Mouse (Mus musculus) spleen, adult 12 weeks (tissue): ENCODE data around the gene H1foo.
A peak's percentile ranks its signal among the peaks of the same experiment; 100 is the strongest.

ENCODE experiments used
- DNase-seq: peaks from one replicate; pipeline ENCODE4 v3.0.0; 2022; ENCODE audit warnings: low spot score

H1foo gene

DNA sequence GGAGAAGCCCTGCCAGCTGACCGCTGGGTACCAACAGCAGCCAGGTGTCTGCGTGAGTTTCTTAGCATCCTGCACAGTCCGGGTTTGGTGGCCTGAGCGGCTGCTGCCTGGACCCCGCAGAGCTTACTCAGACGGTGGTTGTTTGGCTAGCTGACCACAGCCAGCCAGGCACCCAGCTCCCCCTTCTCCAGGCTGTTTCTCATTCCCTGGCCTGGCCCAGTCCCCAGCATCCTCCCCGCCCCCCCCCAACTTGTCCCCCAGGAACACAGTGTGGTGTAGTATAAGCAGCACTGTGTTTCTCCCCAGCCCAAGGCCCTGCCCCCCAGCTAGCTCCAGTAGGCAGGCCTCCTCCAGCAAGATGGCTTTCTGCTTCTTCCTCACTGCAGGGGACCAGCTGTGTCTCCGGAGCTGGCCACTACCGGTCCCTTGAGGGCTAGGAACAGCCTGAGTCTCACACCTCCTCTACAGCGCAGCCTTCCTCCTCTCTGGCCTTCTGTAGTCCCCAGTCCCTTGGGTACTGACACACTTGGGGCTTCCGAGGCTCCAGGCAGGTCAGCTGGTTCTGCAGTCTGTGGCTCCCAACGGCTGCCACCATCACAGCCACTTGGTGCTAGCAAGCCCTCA lies 41.8 kb downstream of the H1foo start:
- DNase-seq = no peak

GRCm38 (mm10) chr6:115987096-115987747 lies 42.5 kb downstream of the H1foo start:
- DNase-seq = no peak

DNA sequence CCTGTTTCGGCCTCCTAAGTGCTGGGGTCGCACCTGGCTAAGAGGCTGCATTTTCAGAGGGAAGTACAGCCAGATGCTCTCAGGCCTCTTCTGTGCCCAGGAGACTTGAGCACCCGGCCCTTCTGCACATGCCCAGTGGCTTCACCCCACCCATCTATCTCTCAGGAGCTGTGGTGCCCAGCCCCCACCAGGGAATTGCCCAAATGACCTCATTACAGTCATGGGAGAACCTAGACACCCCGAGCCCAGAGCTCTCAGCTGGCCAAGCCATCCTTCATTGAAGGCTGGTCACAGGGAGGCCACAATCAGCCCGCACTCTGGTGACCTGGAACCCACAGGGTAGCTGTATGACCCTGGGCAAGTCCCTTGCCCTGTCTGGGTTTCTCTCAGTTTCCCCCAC lies 44.3 kb downstream of the H1foo start:
- DNase-seq = no peak

GRCm38 (mm10) chr6:115989607-115990006 lies 44.9 kb downstream of the H1foo start:
- DNase-seq = no peak

- no peak for DNase-seq
Measured at GRCm38 (mm10) chr6:115990056-115990455, 45.3 kb downstream of the H1foo start.

DNA sequence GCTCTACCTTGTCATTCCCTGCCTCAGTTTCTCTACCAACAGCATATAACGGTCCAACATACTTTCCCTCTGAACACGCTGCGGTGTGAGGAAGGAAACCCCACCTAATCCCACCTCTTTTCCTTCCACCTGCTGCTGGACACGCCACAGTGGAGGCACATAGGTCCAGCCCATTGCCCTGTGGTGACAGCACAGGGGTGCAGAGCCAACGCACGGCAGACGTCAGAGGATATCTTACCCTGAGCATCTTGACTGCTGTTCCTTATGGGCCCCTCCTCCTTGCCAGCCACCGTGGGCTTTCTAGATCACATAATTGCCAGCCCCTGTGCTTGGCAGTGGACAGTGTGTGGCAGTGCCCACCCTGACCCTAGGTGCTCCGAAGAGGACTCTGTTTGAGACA lies 45.7 kb downstream of the H1foo start:
- DNase-seq = no peak

- no peak for DNase-seq
Measured at GRCm38 (mm10) chr6:115991108-115991880, 46.6 kb downstream of the H1foo start.

DNA sequence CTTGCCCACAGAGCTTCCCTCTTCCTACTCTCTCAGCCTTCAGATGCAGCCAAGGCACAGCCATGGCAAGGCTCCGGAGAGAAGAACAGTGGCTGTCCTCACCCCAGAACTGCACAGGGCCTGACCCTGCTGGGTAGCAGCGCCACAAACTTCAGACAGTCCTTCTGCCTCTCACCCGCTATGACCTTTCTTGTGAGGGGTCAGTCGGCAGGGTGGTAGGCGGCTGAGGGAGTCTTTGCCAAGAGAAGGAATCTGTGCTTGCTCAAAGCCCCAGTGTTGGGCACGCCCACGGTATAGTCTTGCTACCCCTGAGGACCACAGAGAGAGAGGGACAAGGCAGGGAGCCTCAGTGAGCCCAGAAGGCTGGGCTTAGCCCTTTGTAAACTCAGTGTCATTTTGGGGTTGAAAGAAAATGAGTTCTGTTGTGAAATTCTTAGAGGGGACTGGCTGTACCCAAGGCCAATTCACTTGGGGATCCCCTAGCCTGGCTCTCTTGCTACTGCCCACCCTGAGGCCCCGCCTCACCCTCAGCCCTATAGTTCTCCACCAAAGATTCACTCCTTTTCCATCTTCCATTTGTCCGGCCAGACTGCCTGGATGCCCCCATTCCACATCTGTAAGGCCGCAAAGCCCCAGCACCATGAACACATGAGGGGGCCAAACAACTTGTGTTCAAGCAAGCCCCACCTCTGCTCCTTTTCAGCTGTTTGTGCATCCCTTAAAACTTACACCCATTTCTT lies 47.3 kb downstream of the H1foo start:
- no peak for DNase-seq

GRCm38 (mm10) chr6:115992981-115993380 lies 48.2 kb downstream of the H1foo start:
- no peak for DNase-seq

DNA sequence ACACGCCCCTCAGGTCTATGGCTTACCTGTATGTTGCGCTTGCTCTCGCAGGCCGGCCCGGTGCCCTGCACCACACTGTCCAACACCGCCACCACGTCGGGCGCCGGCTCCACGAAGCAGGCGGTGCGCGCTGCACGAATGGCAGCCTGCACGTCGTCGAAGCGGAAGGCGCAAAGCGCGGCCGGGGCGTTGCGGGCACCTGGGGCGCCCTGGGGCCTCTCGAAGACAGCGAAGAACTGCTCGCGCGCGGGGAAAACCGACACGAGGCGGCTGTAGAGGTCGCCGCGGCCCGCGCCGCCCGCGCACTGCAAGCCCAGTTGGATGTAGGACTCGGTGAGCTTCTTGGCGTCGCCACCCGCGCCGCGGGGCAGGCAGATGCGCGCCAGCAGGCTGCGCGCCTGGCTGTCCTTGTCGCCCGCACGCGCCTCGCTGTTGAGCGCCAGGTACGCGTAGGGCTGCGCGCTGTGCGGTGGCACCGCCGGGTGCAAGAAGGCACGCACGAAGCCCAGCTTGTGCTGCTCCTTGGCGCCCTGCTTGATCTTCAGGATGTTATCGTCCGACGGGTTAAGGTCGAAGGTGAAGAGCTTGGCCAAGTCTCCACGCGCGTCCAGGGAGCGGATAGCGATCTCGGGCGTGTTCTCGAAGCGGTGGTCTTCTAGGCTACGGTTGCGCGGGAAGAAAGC lies 48.9 kb downstream of the H1foo start:
- DNase-seq = no peak

DNA sequence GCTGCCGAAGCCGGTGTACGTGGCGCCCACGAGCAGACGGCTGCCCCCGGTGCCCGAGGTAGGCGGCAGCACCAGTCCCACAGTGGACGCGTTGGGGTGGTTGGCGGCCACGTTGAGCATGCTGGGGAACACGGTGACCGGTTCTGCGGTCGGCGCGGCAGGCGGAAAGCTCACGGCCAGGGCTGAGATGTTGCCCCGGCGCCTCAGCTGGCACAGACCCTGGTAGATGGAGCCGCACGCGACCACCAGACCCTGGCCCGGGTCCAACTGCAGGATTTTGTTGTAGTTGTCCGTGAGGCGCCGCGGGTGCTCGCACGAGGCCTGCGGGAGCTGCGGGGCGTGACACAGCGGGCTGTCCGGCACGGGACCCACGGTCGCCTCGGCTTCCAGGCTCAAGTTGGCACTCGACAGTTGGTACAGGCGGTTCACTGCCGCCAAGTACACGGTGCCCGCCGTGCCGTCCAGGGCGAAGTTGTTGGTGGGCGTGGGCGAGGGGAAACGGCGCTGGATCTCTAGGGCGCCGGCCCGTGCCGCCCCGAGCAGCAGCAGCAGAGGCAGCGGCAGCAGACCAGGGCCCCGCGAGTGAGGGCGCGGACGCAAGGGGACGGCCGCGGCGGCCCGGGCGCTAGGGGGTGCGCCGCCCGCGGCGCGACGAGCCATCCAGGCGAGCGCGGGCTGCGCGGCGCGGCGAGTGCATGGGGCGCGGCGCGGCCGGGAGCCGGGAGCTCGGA lies 49.6 kb downstream of the H1foo start:
- DNase-seq = no peak

DNA sequence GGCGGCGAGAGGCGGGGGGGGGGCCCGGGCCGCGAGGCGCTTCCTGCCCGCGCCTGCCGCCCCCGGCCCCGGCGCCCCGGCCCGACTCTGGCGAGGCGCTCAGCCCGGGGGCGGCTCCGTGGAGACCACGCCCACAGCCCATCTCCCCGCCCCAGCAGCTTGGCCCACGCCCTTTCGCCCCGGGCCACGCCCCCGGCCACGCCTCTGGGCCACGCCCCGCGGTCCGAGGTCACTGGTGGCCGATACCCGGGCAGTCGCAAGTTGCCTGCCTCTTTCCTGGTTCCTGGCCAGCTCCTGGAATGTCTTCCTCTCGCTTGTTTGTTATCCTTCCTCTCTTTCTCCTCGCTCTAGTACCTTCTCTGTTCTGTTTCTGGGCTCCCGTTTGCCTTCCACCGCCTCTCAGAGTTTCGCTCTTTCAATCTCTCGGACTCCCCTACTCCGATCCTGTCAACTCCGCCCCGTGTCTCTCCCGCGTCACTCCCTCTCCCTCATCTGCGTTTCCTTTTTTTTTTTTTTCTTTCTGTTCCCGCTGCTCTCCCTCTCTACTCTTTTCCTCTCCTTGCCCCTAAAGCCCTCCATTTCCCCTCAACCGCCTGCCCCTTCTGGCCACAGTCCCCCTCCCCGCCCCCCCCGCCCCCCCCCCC lies 50.3 kb downstream of the H1foo start, which contains the start of gene Plxnd1:
Gene Plxnd1 (minus strand): TSS at position 129 of the 644 bp plus-strand sequence.
- DNase-seq = peak; percentile 77

DNA sequence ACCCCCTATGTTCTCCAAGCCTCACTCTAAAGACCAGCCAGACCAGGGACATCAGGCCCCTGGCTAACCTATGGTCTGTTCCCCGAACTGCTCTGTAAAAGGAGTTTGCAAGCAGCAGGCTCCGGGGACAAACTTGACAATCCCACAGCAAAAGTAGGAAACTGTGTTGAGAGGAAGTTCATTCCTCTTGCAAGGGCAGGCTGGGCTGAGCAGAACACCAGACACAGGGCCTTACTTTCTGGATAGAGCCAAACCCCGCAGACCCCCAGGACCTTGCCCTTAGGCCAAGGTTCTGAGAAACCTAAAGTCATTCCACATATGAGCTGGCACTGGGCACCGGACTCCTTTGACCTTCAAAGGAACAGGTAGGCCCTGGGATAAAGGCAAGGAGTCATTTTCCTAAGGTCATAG lies 50.8 kb downstream of the H1foo start:
- no peak for DNase-seq

DNA sequence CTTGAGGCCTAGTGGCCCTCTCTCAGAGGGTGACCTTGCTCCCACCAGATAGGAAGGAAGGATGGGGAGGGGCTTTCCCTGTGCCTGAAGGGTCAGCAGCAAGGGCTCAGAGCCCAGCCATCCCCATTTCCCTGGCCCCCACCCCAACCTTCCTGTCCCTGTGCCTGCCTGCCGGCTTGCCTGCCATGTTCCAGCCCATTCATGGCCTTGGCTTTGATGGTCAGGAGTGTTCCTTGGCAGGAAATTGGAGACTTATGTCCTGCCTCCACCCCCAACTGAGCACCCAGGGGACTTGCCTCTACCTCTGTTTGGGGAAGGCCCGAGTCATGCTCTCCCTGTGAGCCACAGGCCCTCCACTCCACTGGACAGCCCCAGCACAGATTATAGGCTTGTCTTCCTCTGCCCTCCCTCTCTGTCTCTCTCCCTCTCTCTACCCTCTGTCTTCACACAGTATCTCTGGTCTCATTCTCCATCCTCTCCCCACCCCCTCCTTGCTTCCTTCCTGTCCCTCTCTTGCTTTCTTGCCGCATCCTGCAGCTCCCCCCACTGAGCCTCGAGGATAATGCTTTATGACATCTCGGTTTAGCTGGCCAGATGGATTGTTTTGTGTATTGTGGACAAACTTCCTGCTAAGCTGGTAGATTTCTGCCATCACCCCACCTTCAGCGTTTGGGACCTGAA lies 51.6 kb downstream of the H1foo start:
- no peak for DNase-seq

DNA sequence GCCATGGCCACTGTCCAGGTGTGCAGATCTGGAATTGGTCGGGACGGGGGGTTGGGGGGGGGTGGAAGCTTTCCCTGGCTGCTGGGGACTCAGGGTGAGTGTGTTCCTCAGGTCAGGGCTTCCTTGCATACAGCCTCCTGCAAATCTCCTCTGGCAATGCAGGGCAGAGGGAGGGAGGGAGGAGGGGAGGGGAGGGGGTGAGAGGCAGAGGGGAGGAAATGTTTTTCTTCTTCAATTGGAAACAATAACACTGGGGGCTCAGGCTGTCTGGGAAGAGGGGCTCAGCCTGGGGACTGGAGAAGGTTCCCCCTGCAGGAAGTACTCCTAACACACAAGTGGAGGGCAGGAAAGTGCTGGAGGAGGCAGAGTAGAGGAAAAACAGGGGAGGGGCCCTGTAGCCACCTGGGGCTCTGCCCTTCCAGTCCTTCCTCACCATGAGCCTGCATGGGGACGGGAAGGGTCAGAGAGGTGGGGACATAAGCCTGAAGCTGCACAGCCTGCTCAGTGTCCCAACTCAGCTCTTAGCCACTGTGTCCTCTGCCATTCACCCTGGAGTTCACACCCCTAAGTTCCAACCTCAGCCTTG lies 53.1 kb downstream of the H1foo start:
- no peak for DNase-seq

DNA sequence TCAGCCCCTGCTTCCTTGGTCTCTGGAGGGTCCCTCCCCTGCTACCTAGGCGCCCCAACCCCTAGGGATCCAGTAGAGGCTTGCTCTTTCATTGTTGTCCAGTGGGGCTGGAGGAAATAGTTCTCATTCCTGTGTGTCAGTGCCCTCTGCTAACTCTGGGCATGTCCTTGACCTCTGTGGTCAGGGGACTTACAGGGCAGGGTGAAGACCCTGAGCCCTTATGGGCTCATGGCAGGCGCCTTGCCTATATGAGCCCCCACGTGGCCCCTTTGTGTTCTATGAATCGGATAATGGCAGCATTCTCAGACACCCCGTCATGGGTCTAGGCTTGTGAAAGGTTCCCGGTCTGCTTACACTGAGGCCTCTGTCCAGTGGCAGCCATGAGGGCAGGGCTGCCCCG lies 54.0 kb downstream of the H1foo start:
- DNase-seq = no peak

- no peak for DNase-seq
Measured at GRCm38 (mm10) chr6:115999227-115999626, 54.5 kb downstream of the H1foo start.
